Mouse (Mus musculus) forebrain, embryonic 14.5 days (tissue): ENCODE measurements around the gene Tbxas1. TPM values are rescaled to one million over a fixed set of nuclear protein-coding genes. Genes with fewer than 3 reads are reported as not detected.

Experiments used
- ATAC-seq: fragments of 200-750 bp; cut with Nextera tagmentation; 2 replicates; pipeline ENCODE4 v1.8.0; 2017; ENCODE audit warnings: mild to moderate bottlenecking, moderate library complexity
- DNase-seq: peaks from one replicate; pipeline ENCODE4 v3.0.0-alpha.2; 2015; ENCODE audit warnings: low spot score
- H3K27ac ChIP-seq: fragments of 300-500 bp; sonication (generic); 2 replicates; pipeline ENCODE4 v1.5.1; 2014; ENCODE audit warnings: low read depth, mild to moderate bottlenecking, control low read depth, low read length, moderate library complexity
- H3K27me3 ChIP-seq: fragments of 300-500 bp; sonication (generic); replicated peaks from 2 replicates; pipeline ENCODE4 v1.6.1; 2014; ENCODE audit warnings: low read length, control low read depth, mixed read lengths; ENCODE audit not compliant: control insufficient read depth, insufficient read depth
- H3K36me3 ChIP-seq: fragments of 300-500 bp; sonication (generic); 2 replicates; pipeline ENCODE4 v1.6.1; 2014; ENCODE audit warnings: low read length, control low read depth; ENCODE audit not compliant: control insufficient read depth, insufficient read depth
- H3K4me1 ChIP-seq: fragments of 300-500 bp; sonication (generic); 2 replicates; pipeline ENCODE4 v1.6.1; 2014; ENCODE audit warnings: antibody characterized with exemption, low read length, control low read depth; ENCODE audit not compliant: control insufficient read depth, insufficient read depth
- H3K4me2 ChIP-seq: fragments of 300-500 bp; sonication (generic); 2 replicates; pipeline ENCODE4 v1.6.1; 2014; ENCODE audit warnings: mild to moderate bottlenecking, control low read depth, low read length
- H3K4me3 ChIP-seq: fragments of 300-500 bp; sonication (generic); 2 replicates; pipeline ENCODE4 v1.5.1; 2014; ENCODE audit warnings: low read depth, low read length, control low read depth
- H3K9ac ChIP-seq: fragments of 300-500 bp; sonication (generic); 2 replicates; pipeline ENCODE4 v1.6.1; 2014; ENCODE audit warnings: mild to moderate bottlenecking, low read length, control low read depth, moderate library complexity
- H3K9me3 ChIP-seq: fragments of 300-500 bp; sonication (generic); replicated peaks from 2 replicates; pipeline ENCODE4 v1.6.1; 2016; ENCODE audit warnings: low read length, control low read depth, mixed read lengths; ENCODE audit not compliant: control insufficient read depth
- WGBS: fragments of 180-500 bp; shearing (Covaris S2); extraction: QIAGEN DNeasy Blood & Tissue Kit; methylation state at CpG from one replicate; pipeline ENCODE4 v1.1.7; 2014; 5-methylcytosine and 5-hydroxymethylcytosine counted together
- polyA plus RNA-seq: library from polyadenylated mRNA; unstranded; fragments of >200 nt; fragmentation: Nextera tagmentation; extraction: Ambion mirVana; gene quantifications from 2 replicates; pipeline ENCODE4 v1.2.1, GENCODE M21; 2014

Gene Tbxas1
- polyA plus RNA-seq: 1.2 and 1.6 TPM in 2 replicates

DNA sequence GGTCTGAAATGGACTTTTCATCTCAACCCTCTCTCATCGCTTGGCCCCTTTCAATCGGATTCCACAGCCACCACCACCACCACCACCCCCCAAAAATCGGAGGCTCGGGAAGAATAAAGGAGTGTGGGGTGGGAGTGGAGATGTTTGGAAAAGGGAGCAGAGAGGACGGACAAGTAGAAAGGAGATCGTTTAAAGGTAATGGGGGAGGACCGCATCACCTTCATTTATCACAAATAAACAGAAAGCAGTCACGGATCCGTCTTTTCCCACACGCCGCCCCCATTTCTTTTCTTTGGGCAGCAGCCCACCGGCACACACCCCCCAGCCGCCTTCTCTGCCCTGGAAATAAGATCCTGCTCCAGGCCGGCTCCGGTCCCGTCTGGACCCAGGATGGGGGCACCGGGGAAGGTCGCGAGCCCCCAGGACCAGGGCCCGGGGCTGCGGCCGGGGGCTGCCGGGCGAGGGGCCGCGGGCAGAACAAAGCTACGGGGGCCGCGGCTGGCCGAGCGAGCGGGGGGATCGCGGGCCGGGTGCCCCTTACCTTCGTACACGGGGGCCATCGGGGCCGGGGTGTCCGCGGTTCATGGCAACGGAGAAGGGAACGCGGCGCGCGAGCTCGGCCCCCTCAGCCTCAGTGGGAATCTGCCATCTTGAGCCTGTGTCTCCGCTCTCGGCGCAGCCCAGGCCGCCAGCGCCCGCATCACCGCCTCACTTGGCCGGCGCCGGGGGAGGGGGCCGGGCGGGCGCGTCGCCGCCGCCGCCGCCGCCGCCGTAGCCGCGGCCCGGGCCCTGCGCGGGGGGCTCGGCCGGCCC lies at the start of gene Tbxas1:
Tbxas1 (plus strand) TSS at position 147 of the 813 bp plus-strand sequence.
- Histone ChIP-seq H3K36me3 (0 out of 2 replicates have a peak, but pooled peaks cover 4% of the 10 kb centered on the region), H3K4me2 (peak within 1 kb of the TSS; percentile 62), H3K27me3 (no peaks in the 10 kb centered on the region), H3K4me3 (peak within 1 kb of the TSS; percentile 96), H3K9me3 (no peaks in the 10 kb centered on the region), H3K4me1 (peaks cover 27% of the 10 kb centered on the region), H3K9ac (peak within 1 kb of the TSS; percentile 100), H3K27ac (peak within 1 kb of the TSS; percentile 96)
- DNase-seq (peak; percentile 66), ATAC-seq (peak; percentile 5)
- WGBS: under 1% methylated on average over 63 of the region's 77 CpGs

- Histone ChIP-seq H3K4me2 (no peak overlapping the region), H3K4me3 (no peak overlapping the region), H3K9me3 (no peaks in the 10 kb centered on the region), H3K27me3 (no peaks in the 10 kb centered on the region), H3K9ac (no peak overlapping the region), H3K27ac (no peak overlapping the region), H3K4me1 (no peaks in the 10 kb centered on the region), H3K36me3 (no peaks in the 10 kb centered on the region)
- ATAC-seq: no peak
- no peak for DNase-seq
These were observed 49.3 kb upstream of the Tbxas1 start for GRCm38 (mm10) chr6:38825886-38826285.

GRCm38 (mm10) chr6:38826857-38827256 lies 48.3 kb upstream of the Tbxas1 start:
- no peaks in the 10 kb centered on the region for H3K27me3 ChIP-seq
- no peak overlapping the region for H3K4me3 ChIP-seq
- DNase-seq (no peak), ATAC-seq (no peak)
- H3K36me3 ChIP-seq: no peaks in the 10 kb centered on the region
- no peak overlapping the region for H3K9ac ChIP-seq
- no peak overlapping the region for H3K4me2 ChIP-seq
- H3K4me1 ChIP-seq: no peaks in the 10 kb centered on the region
- 91% methylated on average over 3 of the region's 3 CpGs for WGBS
- no peaks in the 10 kb centered on the region for H3K9me3 ChIP-seq
- H3K27ac ChIP-seq: no peak overlapping the region

DNA sequence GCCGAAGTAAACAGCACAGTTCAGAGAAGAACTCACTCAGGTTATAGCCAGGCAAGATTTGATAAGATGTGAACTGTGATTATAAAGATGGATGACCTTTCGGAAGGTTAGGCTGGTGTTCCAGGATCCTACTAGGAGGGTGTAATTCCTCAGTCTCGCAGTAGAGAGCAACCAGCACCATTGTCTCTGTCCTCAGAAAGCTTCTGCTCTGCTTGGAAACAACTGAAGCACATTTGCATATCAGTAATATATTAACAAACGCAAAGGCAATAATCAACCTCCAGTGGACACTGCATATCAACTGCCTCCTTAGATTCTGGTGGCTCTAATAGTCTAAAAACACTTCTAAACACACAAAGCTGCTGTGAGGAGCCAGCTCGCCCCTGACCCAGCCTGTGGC lies 47.8 kb upstream of the Tbxas1 start:
- H3K9ac ChIP-seq: no peak overlapping the region
- no peaks in the 10 kb centered on the region for H3K36me3 ChIP-seq
- no peaks in the 10 kb centered on the region for H3K27me3 ChIP-seq
- H3K27ac ChIP-seq: no peak overlapping the region
- H3K4me3 ChIP-seq: no peak overlapping the region
- 88% methylated on average over 5 of the region's 5 CpGs for WGBS
- H3K4me2 ChIP-seq: no peak overlapping the region
- ATAC-seq (no peak), DNase-seq (no peak)
- no peaks in the 10 kb centered on the region for H3K9me3 ChIP-seq
- H3K4me1 ChIP-seq: no peaks in the 10 kb centered on the region

DNA sequence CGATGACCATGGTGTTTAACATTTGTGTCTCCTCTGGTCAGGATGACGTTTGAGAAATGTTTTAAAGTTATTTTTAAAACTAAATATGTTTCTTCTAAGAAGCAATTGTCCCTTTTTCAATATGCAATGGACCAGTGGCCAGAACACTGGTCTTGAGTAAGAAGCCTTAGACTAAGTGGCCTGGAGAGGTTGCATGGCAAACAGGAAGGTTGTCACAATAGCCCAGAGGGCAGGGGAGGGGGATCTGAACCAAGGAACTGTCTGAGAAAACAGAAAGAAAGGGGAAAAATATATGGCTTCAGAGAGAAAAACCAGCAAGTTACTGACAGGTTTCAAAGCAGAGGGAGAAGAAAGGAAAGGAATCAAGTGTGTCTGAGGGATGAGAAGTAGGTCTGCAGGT lies 47.0 kb upstream of the Tbxas1 start:
- Histone ChIP-seq H3K27me3 (no peaks in the 10 kb centered on the region), H3K9ac (no peak overlapping the region), H3K4me1 (no peaks in the 10 kb centered on the region), H3K4me2 (no peak overlapping the region), H3K36me3 (no peaks in the 10 kb centered on the region), H3K27ac (no peak overlapping the region), H3K4me3 (no peak overlapping the region), H3K9me3 (no peaks in the 10 kb centered on the region)
- DNase-seq (no peak), ATAC-seq (no peak)
- WGBS: 87% methylated on average over 2 of the region's 2 CpGs

DNA sequence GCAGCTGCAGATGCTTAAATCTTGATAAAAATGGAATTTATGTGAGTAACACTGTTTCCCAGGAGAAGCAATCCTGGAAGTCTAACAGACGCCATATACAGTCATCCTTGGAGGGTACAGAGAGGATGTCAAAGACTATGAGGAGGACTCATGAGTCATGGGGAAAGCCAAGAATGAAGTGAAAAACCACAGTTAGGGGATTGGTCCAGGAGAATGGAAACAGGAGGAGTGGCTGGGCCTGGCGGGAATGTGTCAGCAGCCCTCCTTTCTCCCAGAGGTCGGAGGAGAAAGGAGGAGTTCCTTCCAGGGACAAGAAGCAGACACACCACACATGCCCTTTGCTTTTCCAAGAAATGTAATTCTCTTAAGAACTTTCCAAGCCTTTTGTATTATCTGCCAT lies 45.8 kb upstream of the Tbxas1 start:
- H3K4me2 ChIP-seq: no peak overlapping the region
- no peak overlapping the region for H3K27ac ChIP-seq
- H3K27me3 ChIP-seq: no peaks in the 10 kb centered on the region
- no peaks in the 10 kb centered on the region for H3K9me3 ChIP-seq
- H3K4me3 ChIP-seq: no peak overlapping the region
- H3K4me1 ChIP-seq: no peaks in the 10 kb centered on the region
- 84% methylated on average over 3 of the region's 3 CpGs for WGBS
- H3K36me3 ChIP-seq: no peaks in the 10 kb centered on the region
- no peak overlapping the region for H3K9ac ChIP-seq
- DNase-seq (no peak), ATAC-seq (no peak)

DNA sequence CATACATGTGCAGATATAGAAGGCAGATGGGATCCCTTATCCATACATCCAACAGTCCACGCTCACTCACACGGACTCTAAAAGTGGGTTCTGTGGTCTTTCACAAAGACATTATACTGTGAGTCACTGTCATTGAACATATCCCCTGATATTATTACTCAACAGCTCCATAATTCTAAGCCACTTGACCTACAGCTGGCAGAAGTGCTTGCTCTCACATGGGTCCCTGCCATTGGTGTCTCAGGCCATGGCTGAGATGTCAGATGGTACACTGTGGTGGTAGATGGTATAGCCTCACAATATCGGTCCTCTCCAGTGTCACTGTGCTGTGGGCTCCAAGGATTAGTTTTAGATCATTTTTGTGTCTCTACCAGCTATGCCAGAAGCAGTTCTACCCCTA lies 41.5 kb upstream of the Tbxas1 start:
- Histone ChIP-seq H3K4me2 (no peak overlapping the region), H3K27ac (no peak overlapping the region), H3K4me1 (no peaks in the 10 kb centered on the region), H3K36me3 (no peaks in the 10 kb centered on the region), H3K9me3 (no peaks in the 10 kb centered on the region), H3K27me3 (no peaks in the 10 kb centered on the region), H3K4me3 (no peak overlapping the region), H3K9ac (no peak overlapping the region)
- WGBS: 90% methylated on average over 3 of the region's 3 CpGs
- ATAC-seq: no peak
- no peak for DNase-seq

- Histone ChIP-seq H3K4me2 (no peak overlapping the region), H3K27me3 (no peaks in the 10 kb centered on the region), H3K9me3 (no peaks in the 10 kb centered on the region), H3K27ac (no peak overlapping the region), H3K4me3 (no peak overlapping the region), H3K9ac (no peak overlapping the region), H3K36me3 (no peaks in the 10 kb centered on the region), H3K4me1 (no peaks in the 10 kb centered on the region)
- 79% methylated on average over 2 of the region's 2 CpGs for WGBS
- DNase-seq: no peak
- no peak for ATAC-seq
These were observed 40.5 kb upstream of the Tbxas1 start for GRCm38 (mm10) chr6:38834727-38835126.

- Histone ChIP-seq H3K27ac (no peak overlapping the region), H3K36me3 (no peaks in the 10 kb centered on the region), H3K4me2 (no peak overlapping the region), H3K9ac (no peak overlapping the region), H3K4me1 (no peaks in the 10 kb centered on the region), H3K9me3 (no peaks in the 10 kb centered on the region), H3K27me3 (no peaks in the 10 kb centered on the region), H3K4me3 (no peak overlapping the region)
- DNase-seq (no peak), ATAC-seq (no peak)
- WGBS: 83% methylated on average over 1 of the region's 1 CpGs
These were observed 40.0 kb upstream of the Tbxas1 start for GRCm38 (mm10) chr6:38835217-38835616.
